Mouse (Mus musculus) frontal cortex, adult 2 months (tissue): ENCODE results near the gene Htr1b. TPM values are rescaled to one million over a fixed set of nuclear protein-coding genes. Genes with fewer than 3 reads are reported as not detected.
A peak's percentile ranks its signal among the peaks of the same experiment; 100 is the strongest.

Experiments used
- DNase-seq, 2 experiments: peaks; one replicate each; pipeline ENCODE4 v3.0.0; 2022; ENCODE audit warnings: low spot score in 1 of 2; ENCODE audit errors: extremely low spot score in 1 of 2
- polyA plus RNA-seq: library from polyadenylated mRNA; depleted of rRNA; stranded (reverse); fragments of >200 nt; gene quantifications from 2 replicates; pipeline ENCODE4 v1.2.3, GENCODE M21; 2012; rRNA removed

Htr1b gene
- 3.0 and 3.2 TPM in 2 replicates for polyA plus RNA-seq

- DNase-seq = peak; percentile 26 to 47
These were observed at the start of gene Htr1b for GRCm38 (mm10) chr9:81633437-81633973. Gene Htr1b (minus strand): TSS chr9:81633828.

- DNase-seq = no peak
These were observed 43.1 kb upstream of the Htr1b start for GRCm38 (mm10) chr9:81676716-81677115.

- no peak for DNase-seq
These were observed 3.9 kb upstream of the Htr1b start for GRCm38 (mm10) chr9:81637486-81637885.

GRCm38 (mm10) chr9:81635109-81635508, 1.5 kb upstream of the Htr1b start:
- DNase-seq = peak; percentile 4 to 38

GRCm38 (mm10) chr9:81634163-81634562, 535 bp upstream of the Htr1b start:
- no peak for DNase-seq

- DNase-seq = peak; percentile 8 to 25
These were observed 742 bp downstream of the Htr1b start for GRCm38 (mm10) chr9:81632736-81633436.

- peak; percentile 7 to 23 for DNase-seq
These were observed 1.4 kb downstream of the Htr1b start for GRCm38 (mm10) chr9:81632191-81632735.

- DNase-seq = peak; percentile 11 to 52
These were observed 2.0 kb downstream of the Htr1b start for GRCm38 (mm10) chr9:81631581-81632091.

- DNase-seq = peak; percentile 75 to 95
These were observed 6.6 kb downstream of the Htr1b start for GRCm38 (mm10) chr9:81626899-81627606.

- DNase-seq = peak in 1 of 2 experiments; percentile 52
These were observed 7.7 kb downstream of the Htr1b start for GRCm38 (mm10) chr9:81625898-81626297.

- no peak for DNase-seq
These were observed 10.8 kb downstream of the Htr1b start for GRCm38 (mm10) chr9:81622873-81623272.

GRCm38 (mm10) chr9:81611022-81611421, 22.6 kb downstream of the Htr1b start:
- DNase-seq = no peak

Other genes with a start within 250 kb of the Htr1b start
- 0.50 and 0.68 TPM in 2 replicates for gene Mei4, start 229.8 kb upstream of the Htr1b start, polyA plus RNA-seq